Mouse (Mus musculus): ENCODE data around the gene Spata21. TPM values are rescaled to one million over a fixed set of nuclear protein-coding genes. Genes with fewer than 3 reads are reported as not detected.
"Not testable (repeated sequence)": the region's sequence is repeated elsewhere in the genome, so short reads cannot be mapped to it uniquely, and the experiment has no call there.

Spata21 gene
- polyA plus RNA-seq, 1 experiment from 2014 or later, result not detected

DNA sequence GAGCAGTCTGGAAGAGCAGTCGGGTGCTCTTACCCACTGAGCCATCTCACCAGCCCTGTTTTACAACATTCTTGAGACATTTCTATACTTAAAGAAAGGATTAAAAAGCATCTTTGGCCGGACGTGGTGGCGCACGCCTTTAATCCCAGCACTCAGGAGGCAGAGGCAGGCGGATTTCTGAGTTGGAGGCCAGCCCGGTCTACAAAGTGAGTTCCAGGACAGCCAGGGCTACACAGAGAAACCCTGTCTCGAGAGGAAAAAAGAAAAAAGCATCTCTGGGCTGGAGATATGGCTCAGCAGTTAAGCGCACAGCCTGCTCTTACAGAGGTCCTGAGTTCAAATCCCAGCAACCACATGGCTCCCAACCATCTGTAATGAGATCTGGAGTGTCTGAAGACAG lies 52.2 kb downstream of the Spata21 start:
- H3K9ac ChIP-seq (ENCODE audit: low read depth, low read length); H3K4me2 ChIP-seq (ENCODE audit: low read depth, low read length); H3K36me3 ChIP-seq (ENCODE audit: control insufficient read depth, insufficient read depth, low read length); H3K9me3 ChIP-seq (ENCODE audit: control insufficient read depth, low read length); H3K27ac ChIP-seq (ENCODE audit: low read length); ATAC-seq; H3K4me3 ChIP-seq (ENCODE audit: low read length); H3K27me3 ChIP-seq (replicated peaks; ENCODE audit: control insufficient read depth, insufficient read depth, low read length): not testable (repeated sequence)
- 86% methylated on average over 9 of the region's 9 CpGs for WGBS
- H3K4me1 ChIP-seq (ENCODE audit: control insufficient read depth, insufficient read depth, low read length), result peaks cover 28% of the 10 kb centered on the region

DNA sequence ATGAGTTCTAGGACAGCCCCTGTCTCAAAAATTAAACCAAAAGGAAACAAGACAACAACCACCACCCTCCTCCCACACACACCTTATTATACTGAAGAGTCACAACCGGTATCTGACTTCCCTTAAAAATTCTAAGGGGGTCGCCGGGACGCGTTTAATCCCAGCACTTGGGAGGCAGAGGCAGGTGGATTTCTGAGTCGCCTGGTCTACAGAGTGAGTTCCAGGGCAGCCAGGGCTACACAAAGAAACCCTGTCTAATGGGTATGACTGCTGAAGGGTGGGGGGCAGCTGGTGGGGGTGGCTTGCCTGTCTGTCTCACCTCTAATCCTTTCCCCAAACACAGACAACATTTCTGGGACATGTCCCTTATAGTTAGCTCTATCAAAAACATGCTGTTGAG lies 52.8 kb downstream of the Spata21 start:
- no peaks in the 10 kb centered on the region for H3K27me3 ChIP-seq (replicated peaks; ENCODE audit: control insufficient read depth, insufficient read depth, low read length)
- H3K4me1 ChIP-seq (ENCODE audit: control insufficient read depth, insufficient read depth, low read length), result peaks cover 25% of the 10 kb centered on the region
- no peaks in the 10 kb centered on the region for H3K36me3 ChIP-seq (ENCODE audit: control insufficient read depth, insufficient read depth, low read length)
- no peak overlapping the region for H3K27ac ChIP-seq (ENCODE audit: low read length)
- WGBS, result 89% methylated on average over 6 of the region's 6 CpGs
- H3K9me3 ChIP-seq (ENCODE audit: control insufficient read depth, low read length), result no peaks in the 10 kb centered on the region
- H3K9ac ChIP-seq (ENCODE audit: low read depth, low read length), result no peak overlapping the region
- H3K4me2 ChIP-seq (ENCODE audit: low read depth, low read length), result no peak overlapping the region
- no peak overlapping the region for H3K4me3 ChIP-seq (ENCODE audit: low read length)
- no peak for ATAC-seq

GRCm38 (mm10) chr4:141142285-141142811 lies 54.2 kb downstream of the Spata21 start:
- Histone ChIP-seq H3K36me3 (ENCODE audit: control insufficient read depth, insufficient read depth, low read length) (no peaks in the 10 kb centered on the region), H3K9ac (ENCODE audit: low read depth, low read length) (peak overlapping the region; percentile 54), H3K27ac (ENCODE audit: low read length) (peak overlapping the region; percentile 6; the same call in 1 of the 2 replicates), H3K27me3 (replicated peaks; ENCODE audit: control insufficient read depth, insufficient read depth, low read length) (no peaks in the 10 kb centered on the region), H3K4me2 (ENCODE audit: low read depth, low read length) (peak overlapping the region; percentile 39; the same call in 1 of the 2 replicates), H3K4me3 (ENCODE audit: low read length) (peak overlapping the region; percentile 10; the same call in 1 of the 2 replicates), H3K4me1 (ENCODE audit: control insufficient read depth, insufficient read depth, low read length) (peaks cover 15% of the 10 kb centered on the region), H3K9me3 (ENCODE audit: control insufficient read depth, low read length) (no peaks in the 10 kb centered on the region)
- no peak for ATAC-seq
- WGBS, result 24% methylated on average over 9 of the region's 9 CpGs

GRCm38 (mm10) chr4:141145124-141145523 lies 57.0 kb downstream of the Spata21 start:
- H3K4me3 ChIP-seq (ENCODE audit: low read length); H3K27ac ChIP-seq (ENCODE audit: low read length); H3K27me3 ChIP-seq (replicated peaks; ENCODE audit: control insufficient read depth, insufficient read depth, low read length); ATAC-seq; H3K9ac ChIP-seq (ENCODE audit: low read depth, low read length); H3K4me2 ChIP-seq (ENCODE audit: low read depth, low read length); H3K36me3 ChIP-seq (ENCODE audit: control insufficient read depth, insufficient read depth, low read length); H3K9me3 ChIP-seq (ENCODE audit: control insufficient read depth, low read length): not testable (repeated sequence)
- whole genome bisulfite sequencing, result 95% methylated on average over 10 of the region's 16 CpGs
- H3K4me1 ChIP-seq (ENCODE audit: control insufficient read depth, insufficient read depth, low read length), result peaks cover 18% of the 10 kb centered on the region

DNA sequence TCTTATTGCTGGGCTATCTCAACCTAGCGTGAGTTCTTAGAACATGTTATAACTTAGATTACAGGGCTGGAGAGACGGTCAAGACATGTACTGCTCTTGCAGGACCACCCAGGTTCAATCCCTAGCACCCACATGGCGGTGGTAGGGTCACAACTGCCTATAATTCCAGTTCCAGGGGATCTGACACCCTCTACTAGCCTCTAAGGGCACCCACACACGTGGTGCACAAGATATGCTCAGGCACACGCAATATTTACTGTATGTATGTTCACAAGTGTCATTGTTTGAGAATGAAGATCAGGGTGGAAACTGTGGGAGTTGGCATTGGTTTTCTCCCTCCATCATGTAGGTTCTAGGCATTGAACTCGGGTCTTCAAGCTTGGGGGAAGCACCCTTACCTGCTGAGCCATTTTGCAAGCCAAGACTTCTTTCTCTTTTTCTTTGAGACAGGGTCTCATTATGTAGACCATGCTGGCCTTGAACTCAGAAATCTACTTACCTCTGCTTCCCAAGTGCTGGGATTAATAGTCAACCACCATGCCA lies 58.4 kb downstream of the Spata21 start:
- Histone ChIP-seq H3K4me2 (ENCODE audit: low read depth, low read length) (no peak overlapping the region; the same call in 1 of the 2 replicates), H3K27me3 (replicated peaks; ENCODE audit: control insufficient read depth, insufficient read depth, low read length) (no peaks in the 10 kb centered on the region), H3K9ac (ENCODE audit: low read depth, low read length) (no peak overlapping the region), H3K4me3 (ENCODE audit: low read length) (no peak overlapping the region), H3K4me1 (ENCODE audit: control insufficient read depth, insufficient read depth, low read length) (peaks cover 18% of the 10 kb centered on the region), H3K27ac (ENCODE audit: low read length) (peak overlapping the region; percentile 96), H3K9me3 (ENCODE audit: control insufficient read depth, low read length) (no peaks in the 10 kb centered on the region), H3K36me3 (ENCODE audit: control insufficient read depth, insufficient read depth, low read length) (no peaks in the 10 kb centered on the region)
- no peak for ATAC-seq
- 93% methylated on average over 6 of the region's 6 CpGs for WGBS

DNA sequence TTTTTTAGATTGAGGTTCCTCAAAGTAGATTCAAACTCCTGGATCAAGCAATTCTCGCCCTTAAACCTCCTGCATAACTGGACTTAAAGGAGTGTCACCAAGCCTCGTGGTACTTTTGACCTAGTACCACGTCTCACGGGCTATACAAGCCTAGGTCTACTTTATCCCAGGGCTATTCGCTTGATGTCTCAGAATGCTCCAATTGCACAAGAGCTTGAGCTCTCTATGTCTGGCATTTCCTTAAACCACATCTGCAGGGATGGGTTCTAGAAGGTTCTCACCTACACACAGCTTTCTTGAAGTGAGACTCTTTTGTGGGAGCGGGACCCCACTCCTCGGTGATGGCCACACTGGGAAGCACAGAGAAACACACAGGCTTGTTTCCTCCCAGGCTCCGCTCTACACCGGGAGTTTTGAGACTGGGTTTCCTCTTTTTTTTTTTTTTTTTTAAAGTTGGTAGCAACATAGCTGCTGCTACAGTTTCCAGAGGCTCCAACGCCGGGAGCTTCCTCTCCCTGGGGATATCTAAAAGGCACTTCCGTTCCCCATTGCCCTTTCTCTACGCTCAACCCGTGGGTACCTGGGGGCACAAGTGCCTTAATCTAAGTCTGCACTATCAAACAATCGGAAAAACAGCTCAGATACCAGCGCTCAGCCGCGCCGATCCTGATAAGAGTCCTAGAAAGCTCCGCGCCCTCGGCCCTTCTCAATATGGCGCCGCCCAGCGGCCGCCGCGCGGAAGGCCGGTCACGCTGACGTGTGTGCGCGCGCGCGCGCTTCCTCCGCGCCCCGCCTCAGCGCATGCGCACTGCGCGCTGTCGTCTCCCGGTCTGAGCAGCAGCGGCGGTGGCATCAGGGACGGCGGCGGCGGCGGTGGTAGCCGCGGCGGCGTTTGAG lies 59.2 kb downstream of the Spata21 start, which contains the start of gene Fbxo42:
Gene Fbxo42, plus strand, starts transcription at position 802 of the 897 bp plus-strand sequence.
- peak within 1 kb of the TSS; percentile 96 for H3K27ac ChIP-seq (ENCODE audit: low read length)
- 5% methylated on average over 58 of the region's 58 CpGs for WGBS
- H3K36me3 ChIP-seq (ENCODE audit: control insufficient read depth, insufficient read depth, low read length), result no peaks in the 10 kb centered on the region
- H3K27me3 ChIP-seq (replicated peaks; ENCODE audit: control insufficient read depth, insufficient read depth, low read length), result no peaks in the 10 kb centered on the region
- H3K9me3 ChIP-seq (ENCODE audit: control insufficient read depth, low read length), result no peaks in the 10 kb centered on the region
- peaks cover 22% of the 10 kb centered on the region for H3K4me1 ChIP-seq (ENCODE audit: control insufficient read depth, insufficient read depth, low read length)
- H3K4me2 ChIP-seq (ENCODE audit: low read depth, low read length), result peak within 1 kb of the TSS; percentile 63
- peak within 1 kb of the TSS; percentile 97 for H3K4me3 ChIP-seq (ENCODE audit: low read length)
- ATAC-seq, result peak; percentile 91
- H3K9ac ChIP-seq (ENCODE audit: low read depth, low read length), result peak within 1 kb of the TSS; percentile 94

- under 1% methylated on average over 66 of the region's 66 CpGs for WGBS
- Histone ChIP-seq H3K27ac (ENCODE audit: low read length) (peak overlapping the region; percentile 74), H3K9me3 (ENCODE audit: control insufficient read depth, low read length) (no peaks in the 10 kb centered on the region), H3K4me3 (ENCODE audit: low read length) (peak overlapping the region; percentile 97), H3K27me3 (replicated peaks; ENCODE audit: control insufficient read depth, insufficient read depth, low read length) (no peaks in the 10 kb centered on the region), H3K36me3 (ENCODE audit: control insufficient read depth, insufficient read depth, low read length) (no peaks in the 10 kb centered on the region), H3K4me2 (ENCODE audit: low read depth, low read length) (peak overlapping the region; percentile 63), H3K4me1 (ENCODE audit: control insufficient read depth, insufficient read depth, low read length) (peaks cover 20% of the 10 kb centered on the region), H3K9ac (ENCODE audit: low read depth, low read length) (peak overlapping the region; percentile 94)
- peak; percentile 82 for ATAC-seq
These were observed 60.1 kb downstream of the Spata21 start for GRCm38 (mm10) chr4:141148009-141148801.

- no peak for ATAC-seq
- 19% methylated on average over 7 of the region's 7 CpGs for WGBS
- no peaks in the 10 kb centered on the region for H3K36me3 ChIP-seq (ENCODE audit: control insufficient read depth, insufficient read depth, low read length)
- H3K27ac ChIP-seq (ENCODE audit: low read length), result no peak overlapping the region
- peaks cover 20% of the 10 kb centered on the region for H3K4me1 ChIP-seq (ENCODE audit: control insufficient read depth, insufficient read depth, low read length)
- peak overlapping the region; percentile 63 for H3K4me2 ChIP-seq (ENCODE audit: low read depth, low read length)
- peak overlapping the region; percentile 97 for H3K4me3 ChIP-seq (ENCODE audit: low read length)
- no peaks in the 10 kb centered on the region for H3K9me3 ChIP-seq (ENCODE audit: control insufficient read depth, low read length)
- H3K27me3 ChIP-seq (replicated peaks; ENCODE audit: control insufficient read depth, insufficient read depth, low read length), result no peaks in the 10 kb centered on the region
- peak overlapping the region; percentile 94 for H3K9ac ChIP-seq (ENCODE audit: low read depth, low read length)
These were observed 61.0 kb downstream of the Spata21 start for GRCm38 (mm10) chr4:141149116-141149515.

DNA sequence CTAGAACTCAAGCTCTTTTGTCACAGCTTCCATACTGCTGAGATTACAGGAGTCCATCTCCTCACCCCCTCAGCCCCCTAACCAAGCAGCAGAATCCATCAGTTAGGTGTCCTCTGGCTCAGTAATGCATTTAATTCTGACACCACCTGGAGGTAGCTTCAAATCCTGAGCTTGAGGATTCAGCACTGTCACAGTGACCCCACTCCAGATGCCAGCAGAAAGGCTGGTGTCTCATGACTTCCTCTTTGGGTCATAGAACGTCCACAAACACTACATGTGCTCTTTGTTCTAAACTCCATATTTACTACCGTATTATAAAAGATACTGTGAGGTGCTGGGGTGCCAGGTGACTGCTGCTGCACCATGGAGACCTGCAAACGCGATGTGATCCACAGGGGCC lies 69.4 kb downstream of the Spata21 start:
- no peaks in the 10 kb centered on the region for H3K9me3 ChIP-seq (ENCODE audit: control insufficient read depth, low read length)
- ATAC-seq, result peak; percentile 17; the same call in 1 of the 2 replicates
- no peak overlapping the region for H3K4me3 ChIP-seq (ENCODE audit: low read length)
- peak overlapping the region; percentile 89 for H3K27ac ChIP-seq (ENCODE audit: low read length)
- WGBS, result 64% methylated on average over 4 of the region's 4 CpGs
- H3K27me3 ChIP-seq (replicated peaks; ENCODE audit: control insufficient read depth, insufficient read depth, low read length), result no peaks in the 10 kb centered on the region
- H3K9ac ChIP-seq (ENCODE audit: low read depth, low read length), result peak overlapping the region; percentile 35; the same call in 1 of the 2 replicates
- H3K36me3 ChIP-seq (ENCODE audit: control insufficient read depth, insufficient read depth, low read length), result no peaks in the 10 kb centered on the region
- peaks cover 33% of the 10 kb centered on the region for H3K4me1 ChIP-seq (ENCODE audit: control insufficient read depth, insufficient read depth, low read length)
- no peak overlapping the region for H3K4me2 ChIP-seq (ENCODE audit: low read depth, low read length)
